Mouse (Mus musculus): ENCODE results near the gene Zcchc17. TPM values are rescaled to one million over a fixed set of nuclear protein-coding genes. Genes with fewer than 3 reads are reported as not detected.

Zcchc17 gene
- 10 to 100 TPM; 18.4 to 23.6 TPM for total RNA-seq (2023)

GRCm38 (mm10) chr4:130359486-130360237 is at the start of gene Zcchc17, which contains the start of gene Snrnp40:
Gene Zcchc17 (minus strand): TSS chr4:130359943.
Gene Snrnp40 (plus strand): TSS chr4:130360132.

GRCm38 (mm10) chr4:130308231-130309081 is 51.3 kb downstream of the Zcchc17 start, which contains the start of the genes Fabp3 and Gm10570:
Gene Fabp3 (plus strand): TSS chr4:130308595.
Gene Gm10570 (minus strand): TSS chr4:130308674.

GRCm38 (mm10) chr4:130279105-130279504 is 80.6 kb downstream of the Zcchc17 start, which contains the start of gene Serinc2:
Gene Serinc2 (minus strand): TSS chr4:130279205.

Other genes starting within 250 kb of the Zcchc17 start
- under 1 TPM in 1 of 2 experiments, not detected in 1; 0.29 TPM for gene Hcrtr1, start 220.6 kb downstream of the Zcchc17 start, total RNA-seq (2023)
- gene Tinagl1, start 184.8 kb downstream of the Zcchc17 start, total RNA-seq (2023) = 10 to 100 TPM; 66.2 to 75.3 TPM
- not detected for gene Gm853, start 137.5 kb downstream of the Zcchc17 start, total RNA-seq (2023)
- 1 to 10 TPM; 1.3 to 1.4 TPM for gene Serinc2, start 80.7 kb downstream of the Zcchc17 start, total RNA-seq (2023)
- not detected for gene Fabp3, start 51.3 kb downstream of the Zcchc17 start, total RNA-seq (2023)
- gene Gm10570, start 51.3 kb downstream of the Zcchc17 start, total RNA-seq (2023) = not detected
- 10 to 100 TPM; 38.2 to 41.7 TPM for gene Snrnp40, start 189 bp upstream of the Zcchc17 start, total RNA-seq (2023)
- 1 to 10 TPM in 1 of 2 experiments, under 1 TPM in 1; 0.78 to 1.1 TPM for gene Nkain1, start 214.2 kb upstream of the Zcchc17 start, total RNA-seq (2023)